Mouse (Mus musculus) hindbrain, embryonic 12.5 days (tissue): ENCODE results near the gene Maob. TPM values are rescaled to one million over a fixed set of nuclear protein-coding genes. Genes with fewer than 3 reads are reported as not detected.

Experiments
- ATAC-seq: fragments of 200-750 bp; cut with Nextera tagmentation; 2 replicates; pipeline ENCODE4 v1.8.0; 2017; ENCODE audit warnings: moderate TSS enrichment; ENCODE audit not compliant: low FRiP score
- H3K27ac ChIP-seq: fragments of 300-500 bp; sonication (generic); 2 replicates; pipeline ENCODE4 v1.5.1; 2016; ENCODE audit warnings: mild to moderate bottlenecking
- H3K27me3 ChIP-seq: fragments of 300-500 bp; sonication (generic); 2 replicates; pipeline ENCODE4 v1.6.1; 2016; ENCODE audit warnings: mild to moderate bottlenecking
- H3K36me3 ChIP-seq: fragments of 300-500 bp; sonication (generic); 2 replicates; pipeline ENCODE4 v1.6.1; 2016; ENCODE audit warnings: mild to moderate bottlenecking
- H3K4me1 ChIP-seq: fragments of 300-500 bp; sonication (generic); 2 replicates; pipeline ENCODE4 v1.6.1; 2016
- H3K4me2 ChIP-seq: fragments of 300-500 bp; sonication (generic); replicated peaks from 2 replicates; pipeline ENCODE4 v1.6.1; 2016; ENCODE audit warnings: mild to moderate bottlenecking
- H3K4me3 ChIP-seq: fragments of 300-500 bp; sonication (generic); 2 replicates; pipeline ENCODE4 v1.5.1; 2016; ENCODE audit warnings: mild to moderate bottlenecking
- H3K9ac ChIP-seq: fragments of 300-500 bp; sonication (generic); 2 replicates; pipeline ENCODE4 v1.6.1; 2016; ENCODE audit warnings: mild to moderate bottlenecking, moderate library complexity
- H3K9me3 ChIP-seq: fragments of 300-500 bp; sonication (generic); replicated peaks from 2 replicates; pipeline ENCODE4 v1.6.1; 2016; ENCODE audit warnings: mild to moderate bottlenecking
- WGBS: fragments of 180-500 bp; shearing (Covaris S2); methylation state at CpG from one replicate; pipeline ENCODE4 v1.1.7; 2016; 5-methylcytosine and 5-hydroxymethylcytosine counted together
- polyA plus RNA-seq: library from polyadenylated mRNA; unstranded; fragments of >200 nt; fragmentation: Nextera tagmentation; extraction: Ambion mirVana; gene quantifications from 2 replicates; pipeline ENCODE4 v1.2.1, GENCODE M21; 2016

The Maob gene
- polyA plus RNA-seq, 1 experiment from 2014 or later, result 4.5 TPM

- H3K4me2 ChIP-seq, result no peak overlapping the region
- H3K27me3 ChIP-seq, result no peaks in the 10 kb centered on the region
- WGBS, result 73% methylated on average over 1 of the region's 1 CpGs
- H3K36me3 ChIP-seq, result no peaks in the 10 kb centered on the region
- no peak overlapping the region for H3K9ac ChIP-seq
- ATAC-seq, result no peak
- H3K4me1 ChIP-seq, result no peaks in the 10 kb centered on the region
- no peak overlapping the region for H3K27ac ChIP-seq
- no peaks in the 10 kb centered on the region for H3K9me3 ChIP-seq
- H3K4me3 ChIP-seq, result no peak overlapping the region
Observed at GRCm38 (mm10) chrX:16748932-16749331, 68.2 kb downstream of the Maob start.

- H3K4me3 ChIP-seq, result no peak overlapping the region
- no peaks in the 10 kb centered on the region for H3K27me3 ChIP-seq
- no peaks in the 10 kb centered on the region for H3K9me3 ChIP-seq
- H3K4me2 ChIP-seq, result no peak overlapping the region
- no peak overlapping the region for H3K27ac ChIP-seq
- WGBS, result 70% methylated on average over 1 of the region's 1 CpGs
- no peak overlapping the region for H3K9ac ChIP-seq
- H3K4me1 ChIP-seq, result no peaks in the 10 kb centered on the region
- no peaks in the 10 kb centered on the region for H3K36me3 ChIP-seq
- no peak for ATAC-seq
Observed at GRCm38 (mm10) chrX:16714033-16714432, 103.1 kb downstream of the Maob start.

DNA sequence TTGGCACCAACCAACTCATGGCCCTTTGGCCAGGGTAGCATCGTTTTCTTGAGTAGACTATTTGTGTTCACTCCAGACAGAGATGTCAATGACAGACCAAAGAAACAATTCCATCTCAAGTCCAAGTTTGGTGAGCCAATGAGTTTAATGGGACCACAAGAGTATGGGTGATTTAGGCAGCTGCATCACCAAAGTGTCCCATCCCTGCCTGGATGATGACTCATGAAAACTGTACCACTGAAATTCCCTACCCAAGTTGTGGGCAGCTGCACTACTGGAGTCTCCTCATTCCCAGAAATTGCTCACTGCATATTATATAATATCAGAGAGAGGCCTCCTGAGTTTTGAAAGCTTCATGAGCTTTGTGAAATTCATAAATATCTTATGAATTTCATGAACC is 111.1 kb downstream of the Maob start:
- ATAC-seq, result no peak
- no peaks in the 10 kb centered on the region for H3K9me3 ChIP-seq
- no peak overlapping the region for H3K4me3 ChIP-seq
- WGBS, result 85% methylated on average over 1 of the region's 1 CpGs
- H3K9ac ChIP-seq, result no peak overlapping the region
- H3K27ac ChIP-seq, result no peak overlapping the region
- no peaks in the 10 kb centered on the region for H3K4me1 ChIP-seq
- H3K4me2 ChIP-seq, result no peak overlapping the region
- no peaks in the 10 kb centered on the region for H3K36me3 ChIP-seq
- H3K27me3 ChIP-seq, result no peaks in the 10 kb centered on the region

Other genes with a start within 250 kb of the Maob start
- 13.0 and 14.4 TPM in 2 replicates for gene Maoa, start 197.7 kb downstream of the Maob start, polyA plus RNA-seq
- gene Ndp, start 94.4 kb upstream of the Maob start, polyA plus RNA-seq, result 4.7 and 7.7 TPM in 2 replicates